Mouse (Mus musculus) brain, embryonic 14.5 days (tissue): ENCODE measurements around the gene Gm10799.

Source experiments
- CTCF ChIP-seq: fragments of 200-500 bp; IDR thresholded peaks from 2 replicates; pipeline ENCODE4 v1.5.1; 2012; ENCODE audit warnings: inconsistent platforms, mild to moderate bottlenecking, moderate library complexity, borderline replicate concordance; ENCODE audit not compliant: insufficient read depth, insufficient read length; ENCODE audit errors: extremely low read depth
- POLR2A ChIP-seq: fragments of 200-500 bp; IDR thresholded peaks from 2 replicates; pipeline ENCODE4 v1.6.1; 2012; ENCODE audit warnings: mild to moderate bottlenecking, inconsistent platforms, borderline replicate concordance; ENCODE audit not compliant: poor library complexity, insufficient read depth, insufficient read length, severe bottlenecking; ENCODE audit errors: extremely low read depth

GRCm38 (mm10) chr2:104058954-104059353 is 9.4 kb downstream of the Gm10799 start:
- no peak for TF ChIP-seq POLR2A
- TF ChIP-seq CTCF, result no peak
